Mouse (Mus musculus) CD4-positive naive resting alpha-beta T cell, adult 57 days (primary cell): ENCODE results near the gene Mcu. TPM values are rescaled to one million over a fixed set of nuclear protein-coding genes. Genes with fewer than 3 reads are reported as not detected.

Experiments
- total RNA-seq: library from RNA; stranded (reverse); gene quantifications from one replicate; pipeline ENCODE4 v1.2.4, GENCODE M21; 2023

Gene Mcu
- 26.7 TPM for total RNA-seq

DNA sequence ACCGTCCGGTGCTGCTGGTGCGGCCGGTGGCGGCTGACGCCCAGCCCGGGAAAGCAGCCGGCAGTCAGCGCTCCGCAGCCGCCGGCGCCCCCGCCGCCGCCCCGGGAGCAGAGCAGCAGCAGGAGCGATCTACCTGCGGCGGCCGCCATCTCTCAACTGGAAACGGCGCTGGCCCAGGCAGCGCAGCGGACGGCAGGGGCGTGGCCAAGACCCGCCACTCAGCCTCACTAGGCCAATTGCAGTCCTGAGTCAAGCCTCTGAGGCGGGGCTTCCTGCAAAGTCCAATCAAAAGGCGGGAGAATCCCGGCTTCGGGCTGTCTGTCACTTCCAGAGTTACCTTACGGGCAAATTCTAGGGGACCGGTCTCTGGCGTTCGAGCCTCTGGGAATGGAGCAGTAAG, at the start of gene Mcu:
Mcu (minus strand) TSS at position 171 of the 400 bp plus-strand sequence.

DNA sequence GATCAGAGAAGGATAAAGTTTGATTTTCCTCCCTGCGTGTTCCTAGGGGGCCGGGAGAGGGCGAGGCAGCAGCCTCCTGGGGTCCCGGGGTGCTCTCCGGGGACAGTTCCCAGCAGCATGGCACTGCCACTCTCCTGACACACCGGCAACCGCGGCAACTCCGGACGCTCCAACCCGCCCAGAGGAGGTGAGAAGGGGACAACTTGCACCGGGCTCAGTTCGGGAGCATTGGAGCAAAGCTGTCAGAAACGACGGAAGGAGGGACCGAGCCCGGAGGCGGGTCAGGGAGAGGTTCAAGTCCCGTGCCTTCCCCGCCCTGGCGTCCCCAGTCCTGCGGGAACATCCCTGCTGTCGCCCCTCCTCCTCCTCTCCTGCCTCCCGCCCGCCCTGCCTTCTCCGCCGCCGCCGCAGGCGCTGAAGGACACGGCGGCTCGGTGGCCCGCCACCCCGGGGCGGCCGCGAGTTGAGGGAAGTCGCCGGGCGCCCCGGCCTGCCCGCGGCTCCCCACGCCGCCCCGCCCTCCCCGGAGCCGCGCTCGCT, 441 bp downstream of the Mcu start, which contains the start of gene Gm10322:
Gm10322 (plus strand) TSS at position 83 of the 540 bp plus-strand sequence.

DNA sequence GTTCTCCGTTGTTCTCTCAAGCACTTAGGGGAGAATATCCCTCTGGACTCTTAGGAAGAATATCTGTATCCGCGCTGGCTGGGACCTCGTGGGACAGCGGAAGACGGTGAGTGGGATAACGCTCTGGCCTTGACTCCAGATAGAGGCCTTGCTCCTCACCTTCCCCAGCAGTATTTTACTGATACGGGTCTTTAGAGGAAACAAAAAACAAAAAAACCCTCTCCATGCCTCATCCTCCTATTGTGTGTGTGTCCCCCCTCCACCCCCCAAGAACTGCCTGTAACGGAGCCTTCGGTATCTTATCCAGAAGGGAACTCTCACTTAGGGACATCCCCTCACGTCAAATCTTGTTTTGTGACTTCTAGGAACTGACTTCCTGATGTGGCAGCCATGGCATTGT, 174.8 kb downstream of the Mcu start, which contains the start of gene Oit3:
Oit3 (minus strand) TSS at position 44 of the 400 bp plus-strand sequence.

DNA sequence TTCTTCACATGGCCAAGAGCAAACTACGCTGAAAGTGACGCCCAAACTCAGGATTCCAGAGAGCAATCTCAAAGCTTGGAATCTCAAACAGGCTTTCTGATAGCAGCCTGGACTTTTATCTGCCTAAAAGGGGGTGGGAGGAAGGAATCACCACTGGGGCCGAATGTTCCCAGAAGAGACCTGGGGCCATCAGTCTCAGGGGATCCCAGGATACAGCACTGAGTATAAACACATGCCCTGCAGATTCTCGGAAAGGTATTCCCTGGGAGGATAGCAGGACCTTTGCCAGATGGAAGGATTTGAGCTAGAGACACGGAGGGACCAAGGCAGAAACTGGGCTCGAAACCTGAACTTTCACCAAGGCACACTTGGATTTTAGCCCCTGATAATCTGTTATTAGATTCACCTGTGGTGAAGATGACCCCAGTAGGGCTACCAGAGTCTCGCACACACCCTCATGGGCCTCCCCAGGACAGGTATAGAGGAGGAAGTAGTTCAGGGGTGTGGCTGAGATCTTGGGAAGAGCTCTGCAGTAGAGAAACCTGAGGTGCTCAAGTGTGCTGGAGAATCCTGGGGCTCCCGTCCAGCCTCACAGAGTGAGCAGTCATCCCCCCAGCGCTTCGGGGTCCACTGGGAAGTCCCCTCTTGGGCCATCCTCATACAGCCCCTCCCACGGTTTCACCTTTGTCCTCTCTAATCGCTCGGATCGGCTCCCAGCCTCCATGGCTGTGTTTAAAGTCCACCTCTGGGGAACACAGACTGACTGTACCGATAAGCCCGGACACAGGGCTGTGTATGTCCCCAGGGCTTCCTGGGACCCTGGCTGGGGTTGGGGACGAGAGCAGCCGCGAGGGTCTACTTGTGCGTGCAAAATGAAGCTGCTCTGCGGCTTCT, 213.3 kb downstream of the Mcu start, which contains the start of gene Pla2g12b:
Pla2g12b (plus strand) TSS at position 762 of the 894 bp plus-strand sequence.

Other genes with a start within 250 kb of the Mcu start
- 10.1 TPM for gene Gm10273, start 221.1 kb downstream of the Mcu start, total RNA-seq
- not detected for gene Pla2g12b, start 213.0 kb downstream of the Mcu start, total RNA-seq
- not detected for gene Oit3, start 174.9 kb downstream of the Mcu start, total RNA-seq
- not detected for gene Gm10322, start 629 bp downstream of the Mcu start, total RNA-seq
- gene Micu1, start 85.8 kb upstream of the Mcu start, total RNA-seq = 35.9 TPM